Mouse (Mus musculus) frontal cortex, postnatal 25 days (tissue): ENCODE results near the gene Pim1.

Experiments used
- DNase-seq, 2 experiments: peaks; one replicate each; pipeline ENCODE4 v3.0.0; 2022; ENCODE audit warnings: low spot score in 2 of 2

Gene Pim1

DNA sequence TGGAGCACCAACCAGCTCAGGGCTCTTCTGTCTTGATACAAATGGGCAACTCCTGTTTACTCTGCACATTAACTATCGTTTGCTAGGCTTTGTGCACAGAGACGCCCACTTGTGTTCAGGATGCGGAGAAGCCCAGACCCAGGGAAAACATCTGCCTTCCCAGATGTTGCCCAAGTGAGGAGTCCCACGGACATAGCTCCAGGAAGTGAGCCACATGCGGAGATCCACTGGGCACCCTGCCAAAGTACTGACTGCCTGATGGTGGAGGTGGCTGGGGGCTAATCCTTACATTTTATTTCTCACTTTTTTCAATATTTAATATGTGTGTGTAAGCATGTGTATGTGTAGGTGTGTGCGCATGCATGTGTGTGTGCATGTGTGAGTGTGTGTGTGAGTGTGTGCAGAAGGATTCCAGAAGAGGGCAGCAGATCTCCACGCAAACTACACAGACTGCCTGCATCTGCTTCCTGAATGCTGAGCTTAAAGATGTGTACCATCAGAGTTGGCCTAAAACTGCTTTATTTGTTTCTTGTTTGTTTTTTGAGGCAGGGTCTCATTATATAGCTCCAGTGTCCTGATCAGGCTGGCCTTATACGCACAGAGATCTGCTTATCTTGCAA is 38.1 kb downstream of the Pim1 start:
- no peak for DNase-seq

DNA sequence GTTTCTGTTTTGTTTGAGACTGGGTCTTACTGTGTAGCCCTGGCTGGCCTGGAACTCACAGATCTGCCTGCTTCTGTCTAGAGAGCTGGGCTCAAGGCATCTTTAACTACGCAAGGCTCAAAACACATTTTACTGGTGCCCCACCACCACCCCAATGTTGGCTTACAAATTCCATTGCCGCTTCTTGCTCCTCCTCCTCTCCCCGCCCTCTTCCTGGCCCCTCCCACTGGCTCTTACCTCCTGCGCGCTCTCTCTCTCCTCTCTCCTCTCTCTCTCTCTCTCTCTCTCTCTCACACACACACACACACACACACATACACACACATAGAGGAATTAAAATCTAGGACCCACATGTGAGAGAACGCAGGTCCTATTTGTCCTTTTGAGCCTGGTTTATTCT is 40.0 kb downstream of the Pim1 start:
- DNase-seq = no peak

DNA sequence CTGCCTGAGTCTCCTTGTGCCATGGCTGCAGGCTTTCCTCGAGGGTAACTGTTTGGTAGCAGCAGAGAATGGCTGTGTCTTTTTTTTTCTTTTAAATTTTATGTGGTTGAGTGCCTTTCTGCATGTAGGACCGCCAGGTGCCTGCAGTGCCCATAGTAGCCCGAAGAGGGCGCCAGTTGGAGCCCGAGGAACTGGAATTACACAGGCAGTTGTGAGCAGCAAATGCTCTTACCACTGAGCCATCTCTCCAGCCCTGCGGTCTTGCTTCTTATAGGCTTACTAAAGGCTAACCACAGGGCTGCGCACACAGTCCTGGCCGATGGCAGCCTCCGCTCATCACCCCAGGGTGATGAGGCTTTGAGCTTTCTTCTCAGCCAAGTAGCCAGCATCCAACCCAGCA is 40.7 kb downstream of the Pim1 start:
- DNase-seq = no peak

DNA sequence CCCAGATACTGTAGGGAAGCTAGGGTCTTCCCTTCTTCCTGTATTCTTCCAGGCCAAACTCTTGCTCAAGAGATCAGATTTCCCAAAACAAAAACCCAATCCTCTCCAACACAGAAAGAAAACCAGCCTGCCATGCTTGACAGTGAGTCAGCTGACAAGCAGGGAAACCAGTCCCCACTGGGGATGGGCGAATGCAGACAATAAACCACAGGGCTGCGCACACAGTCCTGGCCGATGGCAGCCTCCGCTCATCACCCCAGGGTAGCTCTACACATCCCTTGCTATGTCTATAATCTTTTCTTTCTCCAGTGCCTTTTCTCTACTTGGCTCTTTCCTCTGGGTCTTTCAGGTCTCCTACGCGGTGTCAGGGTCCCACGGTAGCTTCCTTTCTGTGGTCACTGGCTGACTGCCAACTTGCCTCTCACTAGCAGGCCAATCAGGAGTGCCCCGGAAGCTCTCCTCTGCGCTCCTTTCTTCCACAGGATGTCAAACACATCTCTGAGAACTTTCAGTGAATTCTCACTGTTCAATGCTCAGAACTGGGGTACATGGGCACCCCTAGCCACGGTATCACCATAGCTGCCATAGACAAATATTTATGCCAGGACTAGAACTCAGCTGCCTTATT is 41.3 kb downstream of the Pim1 start:
- DNase-seq = no peak

DNA sequence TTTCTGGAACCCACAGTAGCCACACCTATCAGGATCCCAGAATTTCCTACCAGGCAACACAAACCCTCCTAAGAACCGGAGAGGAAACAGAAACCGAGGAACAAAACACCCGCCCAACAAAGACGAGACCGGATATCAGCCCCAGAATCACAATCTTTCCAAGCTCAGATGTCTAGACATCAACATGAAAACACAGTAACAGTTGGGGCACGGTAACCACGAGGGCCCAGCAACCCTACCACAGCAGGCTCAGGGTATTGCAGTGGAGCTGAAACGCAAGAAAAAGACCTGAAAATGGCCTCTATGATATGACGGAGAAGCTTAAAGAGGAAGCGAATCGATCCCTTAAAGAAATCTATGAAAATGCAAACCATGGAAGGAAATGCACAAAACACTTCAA is 43.3 kb downstream of the Pim1 start:
- no peak for DNase-seq

DNA sequence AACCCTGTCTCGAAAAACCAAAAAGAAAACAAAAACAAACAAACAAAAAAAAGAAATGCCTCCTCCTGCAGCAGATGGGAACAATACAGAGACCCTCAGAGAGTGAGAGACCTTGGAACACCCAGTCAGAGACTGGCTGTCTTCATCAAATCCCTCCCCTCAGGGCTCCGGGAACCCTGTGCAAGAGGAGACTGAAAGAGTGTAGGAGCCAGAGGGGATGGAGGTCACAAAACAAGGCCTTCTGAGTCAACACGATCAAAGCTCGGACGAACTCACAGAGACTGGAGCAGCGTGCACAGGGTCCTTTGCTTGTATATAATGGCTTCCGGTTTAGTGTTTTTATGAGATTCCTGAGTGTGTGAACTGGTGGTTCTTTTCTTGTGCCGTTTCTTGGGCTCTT is 49.9 kb downstream of the Pim1 start:
- no peak for DNase-seq

DNA sequence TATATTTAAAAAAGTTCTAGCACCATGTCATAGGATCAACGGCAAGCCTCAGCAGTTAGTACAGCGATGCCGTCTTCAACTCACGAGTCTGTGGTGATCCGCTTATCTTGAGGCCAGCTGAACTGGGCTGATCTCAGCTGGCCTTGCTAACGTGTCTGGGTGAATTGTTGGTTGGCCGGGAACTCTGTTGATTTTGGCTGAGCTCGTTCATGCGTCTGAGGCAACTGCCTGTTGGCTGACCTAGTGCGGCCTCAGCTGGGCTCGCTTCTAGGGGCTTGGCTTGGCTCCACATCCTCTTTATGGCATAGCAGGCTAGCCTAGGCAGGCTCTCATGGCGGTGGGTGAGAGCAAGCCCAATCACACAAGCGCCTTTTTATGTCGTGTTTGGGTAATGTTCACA is 50.9 kb downstream of the Pim1 start:
- DNase-seq = no peak

DNA sequence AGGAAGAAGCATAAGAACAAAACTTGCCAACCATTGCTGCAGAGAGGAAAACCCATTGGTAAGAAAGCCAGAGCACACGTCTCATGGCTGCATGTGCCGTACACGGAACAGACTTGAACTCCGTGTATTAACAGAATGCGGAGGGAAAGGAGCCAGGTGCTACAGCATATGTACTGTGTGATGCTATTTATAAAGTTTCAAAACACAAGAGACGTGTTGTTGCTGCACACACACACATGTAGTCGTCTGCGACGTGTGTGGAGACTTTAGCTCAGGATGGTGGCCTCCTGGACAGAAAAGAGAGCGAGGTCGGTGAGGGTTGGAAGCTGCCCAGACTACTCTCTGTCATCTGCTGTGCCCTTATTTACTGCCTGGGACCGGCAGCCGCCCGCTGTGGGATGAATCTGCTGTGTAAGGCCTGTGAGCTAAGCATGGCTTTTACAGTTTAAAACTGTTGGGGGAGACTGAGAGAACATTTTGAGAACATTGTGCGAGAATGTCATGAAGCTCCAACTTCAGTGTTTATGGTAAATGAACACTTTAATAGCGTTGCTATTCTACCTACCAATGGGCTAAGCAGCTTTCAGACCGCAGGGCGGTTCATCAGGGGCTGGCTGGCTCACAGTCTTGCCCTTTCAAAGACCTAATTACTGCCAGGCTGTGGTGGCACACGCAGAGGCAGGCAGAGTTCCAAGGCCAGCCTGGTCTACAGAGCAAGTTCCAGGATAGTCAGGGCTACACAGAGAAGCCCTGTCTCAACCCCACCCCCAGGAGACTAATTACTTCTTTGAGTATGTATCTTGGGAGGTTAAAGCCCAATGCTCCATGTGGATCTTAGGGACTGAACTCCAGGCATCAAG is 52.5 kb downstream of the Pim1 start:
- no peak for DNase-seq

DNA sequence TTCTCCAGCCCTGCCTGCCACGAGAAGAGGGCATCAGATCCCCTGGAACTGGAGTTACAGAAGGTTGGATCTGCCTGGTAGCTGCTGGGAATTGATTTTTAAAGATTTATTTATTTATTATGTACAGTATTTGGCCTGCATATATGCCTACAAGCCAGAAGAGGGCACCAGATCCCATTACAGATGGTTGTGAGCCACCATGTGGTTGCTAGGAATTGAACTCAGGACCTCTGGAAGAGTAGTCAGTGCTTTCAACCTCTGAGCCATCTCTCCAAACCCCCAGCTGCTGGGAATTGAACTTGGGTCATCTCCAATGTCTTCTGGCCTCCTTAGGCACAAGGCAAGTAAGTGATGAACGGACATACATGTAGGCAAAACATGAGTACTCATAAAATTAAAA is 53.5 kb downstream of the Pim1 start:
- no peak for DNase-seq

DNA sequence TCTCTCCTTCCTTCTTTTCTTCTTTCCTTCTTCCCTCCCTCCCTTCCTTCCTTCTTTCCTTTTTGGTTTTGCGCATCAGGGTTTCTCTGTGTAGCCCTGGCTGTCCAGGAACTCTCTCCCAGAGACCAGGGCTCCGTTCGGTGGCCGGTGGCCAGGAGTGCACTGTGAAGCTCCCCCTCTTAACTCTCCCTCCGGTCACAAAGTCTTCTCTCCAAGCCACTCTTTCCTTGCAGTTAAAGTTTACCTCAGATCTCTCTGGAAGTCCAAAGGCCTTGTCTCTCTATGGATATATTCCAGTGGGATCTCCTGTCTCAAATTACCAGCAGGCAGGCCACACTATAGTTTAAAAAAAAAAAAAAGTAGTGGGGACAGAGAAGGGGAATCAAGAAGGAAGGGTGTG is 54.7 kb downstream of the Pim1 start:
- no peak for DNase-seq
